Mouse (Mus musculus) cerebellum, adult 8-10 months (tissue): ENCODE data around the gene Prdm10.

Experiments used
- DNase-seq: peaks from one replicate; pipeline ENCODE4 v3.0.0; 2022

The Prdm10 gene

GRCm38 (mm10) chr9:31266013-31266659 is 14.2 kb upstream of the Prdm10 start:
- DNase-seq, result no peak

DNA sequence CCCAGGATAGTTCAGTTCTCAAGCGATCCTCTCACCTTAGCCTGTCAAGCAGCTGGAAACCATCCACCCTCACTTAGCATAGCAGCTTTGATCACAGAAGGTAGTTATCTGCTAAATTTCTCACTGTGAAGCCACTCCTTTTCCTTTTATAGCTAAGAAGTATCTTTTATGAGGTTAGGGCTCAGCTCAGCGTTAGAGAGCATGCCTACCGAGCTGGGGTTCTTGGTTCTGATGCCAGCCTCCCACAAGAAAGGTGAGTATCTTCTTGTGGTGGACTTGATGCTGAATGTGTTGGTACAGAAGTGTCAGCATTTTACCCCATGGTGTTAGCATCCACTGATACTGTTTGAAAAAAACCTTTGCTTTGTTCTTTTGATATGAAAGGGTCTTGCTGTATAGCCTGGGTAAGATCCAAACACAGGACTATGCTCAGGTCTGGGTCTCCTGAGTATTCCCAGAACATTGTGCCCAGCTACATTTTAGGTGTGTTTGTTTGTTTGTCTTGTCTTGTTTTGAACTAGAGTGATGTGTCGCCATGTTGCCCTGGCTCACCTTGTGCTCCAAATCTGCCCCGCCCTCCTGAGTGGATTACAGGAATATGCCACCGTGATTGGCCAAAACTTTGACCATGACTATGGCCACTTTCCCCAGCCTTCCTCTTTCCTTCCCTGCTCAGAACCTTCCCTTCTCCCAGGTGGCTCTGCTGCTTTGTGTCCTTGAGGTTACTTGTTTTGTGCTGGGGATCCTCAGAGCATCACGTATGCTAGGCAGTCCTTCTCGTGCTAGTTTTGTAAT is 8.9 kb upstream of the Prdm10 start:
- DNase-seq, result no peak

GRCm38 (mm10) chr9:31272160-31272559 is 8.2 kb upstream of the Prdm10 start:
- DNase-seq, result no peak

DNA sequence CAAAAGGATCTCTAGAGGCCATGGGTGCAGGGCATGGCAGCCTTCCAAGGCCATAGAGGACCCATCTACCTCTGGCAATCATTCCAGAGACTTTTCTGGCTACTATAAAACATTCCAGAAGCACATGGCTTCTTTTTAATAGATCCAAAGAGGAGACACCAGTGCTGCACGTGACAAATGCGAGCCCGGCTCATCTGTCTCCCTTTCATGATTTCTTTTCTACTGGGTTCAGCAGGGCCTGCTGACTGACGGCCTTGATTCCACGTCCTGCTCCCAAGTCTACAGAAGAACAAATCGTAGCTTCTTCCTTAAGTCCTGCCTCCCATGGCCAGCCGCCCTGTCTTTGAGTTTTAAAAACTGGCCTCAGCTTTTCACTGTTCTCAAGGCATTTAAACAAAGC is 1.7 kb upstream of the Prdm10 start:
- DNase-seq, result peak; percentile 29

- DNase-seq, result peak; percentile 22
Observed at GRCm38 (mm10) chr9:31279306-31279705, 1.0 kb upstream of the Prdm10 start.

DNA sequence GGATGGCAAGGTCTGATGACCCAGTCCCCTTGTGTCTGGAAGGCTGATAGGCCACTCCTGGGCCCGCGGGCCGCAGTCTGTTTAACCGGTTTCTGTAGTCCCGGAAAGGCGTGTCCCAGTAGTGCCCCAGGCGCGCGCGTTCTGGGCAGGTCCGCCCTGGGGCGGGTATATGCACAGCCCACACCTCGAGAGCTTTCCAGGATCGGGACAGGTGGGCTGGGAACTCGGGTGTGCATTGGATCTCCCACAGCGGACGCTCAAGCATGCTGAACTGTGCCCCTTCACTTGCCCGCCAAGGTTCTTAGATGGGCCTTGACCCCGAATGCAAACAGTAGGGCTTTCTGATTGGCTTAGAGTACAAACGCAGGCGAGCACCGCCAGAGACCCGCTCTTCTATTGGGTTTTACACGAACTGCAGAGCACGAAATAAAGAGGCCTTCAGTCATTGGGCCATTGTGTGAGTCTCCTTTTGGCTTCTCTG is 413 bp upstream of the Prdm10 start:
- no peak for DNase-seq

DNA sequence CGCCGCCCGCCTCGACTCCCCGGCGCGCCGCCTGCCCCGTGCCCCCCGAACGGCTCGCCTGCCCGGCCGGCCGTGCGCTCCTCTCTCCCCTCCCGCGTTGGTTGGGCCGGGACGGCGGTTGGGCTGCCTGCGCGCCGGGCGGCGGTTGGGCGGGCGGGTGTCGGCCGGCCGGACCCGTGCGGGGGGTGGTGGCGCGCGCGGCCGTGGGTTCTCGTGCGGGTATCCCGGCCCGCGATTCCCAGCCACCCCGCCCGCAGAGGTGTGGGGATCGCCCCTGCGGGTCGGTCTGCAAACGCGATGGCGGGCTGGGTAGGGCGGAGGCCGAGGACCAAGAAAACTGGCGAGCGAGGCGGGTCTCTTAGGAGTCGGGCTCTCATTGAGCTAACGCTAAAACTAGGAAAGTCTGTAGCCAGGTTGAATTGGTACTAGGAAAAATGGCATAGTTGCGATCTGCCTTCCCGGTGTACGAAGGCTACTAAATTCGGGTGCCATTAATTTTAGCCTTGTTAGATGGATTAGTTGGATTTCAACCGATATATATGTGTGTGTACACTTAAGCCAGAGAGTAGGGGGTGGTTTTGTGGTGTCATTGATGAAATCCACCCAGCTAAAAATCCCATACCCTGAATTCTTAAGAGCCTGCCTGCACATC is 799 bp downstream of the Prdm10 start:
- peak; percentile 88 for DNase-seq

DNA sequence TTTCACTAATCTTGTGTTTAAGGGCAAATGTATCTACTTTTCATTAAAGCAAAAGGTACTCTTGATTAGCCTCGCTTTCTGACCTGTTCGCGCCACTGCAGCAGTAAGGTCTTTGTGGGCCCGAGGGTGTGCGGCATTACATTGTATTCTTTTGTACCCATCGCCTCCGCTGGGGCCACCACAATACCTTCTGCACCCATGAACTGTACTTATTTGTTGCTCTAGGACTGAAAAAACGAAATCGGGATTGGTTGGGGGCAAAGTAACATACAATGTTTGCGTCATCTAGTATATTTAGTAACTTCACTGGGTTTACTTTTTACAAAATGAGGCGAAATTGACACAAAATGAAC is 1.3 kb downstream of the Prdm10 start:
- peak; percentile 48 for DNase-seq

GRCm38 (mm10) chr9:31282536-31282935 is 2.2 kb downstream of the Prdm10 start:
- DNase-seq, result peak; percentile 28

DNA sequence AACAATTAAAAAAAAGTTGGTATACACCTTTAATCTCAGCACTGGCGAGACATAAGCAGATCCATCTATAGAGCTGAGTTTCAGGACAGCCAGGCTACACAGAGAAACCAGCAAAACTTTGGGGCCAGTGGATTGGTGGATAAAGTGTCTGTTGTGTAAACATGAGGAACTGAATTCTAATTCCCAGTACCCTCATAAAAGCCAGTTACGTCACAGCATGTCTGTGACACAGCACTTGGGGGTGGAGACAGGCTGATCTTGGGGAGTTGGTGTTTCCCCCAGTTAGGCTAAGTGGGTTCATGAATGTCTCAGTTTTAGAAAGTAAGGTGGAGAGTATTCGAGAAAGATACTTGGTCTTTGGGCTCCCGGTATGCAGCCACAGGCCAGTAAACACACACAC is 2.7 kb downstream of the Prdm10 start:
- DNase-seq, result no peak

DNA sequence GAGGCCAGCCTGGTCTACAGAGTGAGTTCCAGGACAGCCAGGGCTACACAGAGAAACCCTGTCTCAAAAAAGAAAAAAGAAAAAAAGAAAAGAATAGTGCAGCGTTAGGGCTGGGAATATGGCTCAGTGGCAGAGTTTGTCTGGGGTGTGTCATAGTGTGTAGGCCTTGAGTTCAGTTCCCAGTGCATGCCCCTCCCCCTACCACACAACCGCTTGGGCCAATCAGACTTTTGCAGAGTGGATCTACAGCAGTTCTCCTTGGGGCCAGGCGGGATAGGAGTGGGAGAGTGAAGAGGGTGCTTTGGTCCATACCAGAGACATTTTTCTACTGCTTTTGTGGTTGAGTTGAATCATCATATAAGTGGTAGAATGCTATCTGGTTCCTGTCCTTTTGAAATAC is 3.6 kb downstream of the Prdm10 start:
- DNase-seq, result peak; percentile 4

- DNase-seq, result no peak
Observed at GRCm38 (mm10) chr9:31290201-31290862, 10.0 kb downstream of the Prdm10 start.

GRCm38 (mm10) chr9:31291978-31292377 is 11.6 kb downstream of the Prdm10 start:
- no peak for DNase-seq

GRCm38 (mm10) chr9:31293208-31293607 is 12.9 kb downstream of the Prdm10 start:
- DNase-seq, result no peak

DNA sequence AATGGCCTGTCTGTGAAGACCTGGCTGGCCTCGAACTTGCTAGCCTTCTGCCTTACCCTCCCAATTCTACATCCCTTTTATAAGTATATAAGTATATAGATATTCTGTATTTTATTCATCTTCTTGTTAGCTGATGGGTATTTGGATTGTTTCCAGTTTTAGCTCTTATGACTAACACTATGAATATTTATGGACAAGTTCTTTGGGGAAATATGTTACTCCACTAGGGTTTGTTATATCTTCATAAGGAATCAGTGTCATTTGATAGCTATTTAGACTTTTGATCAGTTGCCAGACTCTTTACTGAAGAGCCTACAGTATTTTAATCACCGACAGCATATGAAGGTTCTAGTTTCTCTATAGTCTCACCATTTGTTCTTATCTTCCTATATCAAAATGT is 15.0 kb downstream of the Prdm10 start:
- no peak for DNase-seq

DNA sequence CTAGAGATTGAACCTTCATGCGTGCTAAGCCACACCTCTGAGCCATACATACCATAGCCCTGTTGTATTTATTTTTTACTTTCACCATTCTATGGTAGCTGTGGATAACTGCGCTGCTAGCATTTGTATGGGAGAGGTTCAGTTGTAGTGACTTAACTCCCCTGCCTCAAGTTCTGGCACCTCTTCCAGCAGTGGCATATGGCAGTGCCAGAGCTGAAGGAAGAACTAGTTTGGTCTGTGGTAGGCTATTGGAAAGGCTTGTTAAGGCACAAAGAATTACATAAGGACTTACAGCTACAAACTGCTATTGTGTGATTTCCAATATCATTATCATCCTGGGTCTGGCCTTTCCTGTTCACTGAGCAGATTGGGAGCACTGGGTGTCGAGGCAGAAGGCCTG is 16.0 kb downstream of the Prdm10 start:
- DNase-seq, result no peak

GRCm38 (mm10) chr9:31298751-31299150 is 18.4 kb downstream of the Prdm10 start:
- DNase-seq, result no peak

DNA sequence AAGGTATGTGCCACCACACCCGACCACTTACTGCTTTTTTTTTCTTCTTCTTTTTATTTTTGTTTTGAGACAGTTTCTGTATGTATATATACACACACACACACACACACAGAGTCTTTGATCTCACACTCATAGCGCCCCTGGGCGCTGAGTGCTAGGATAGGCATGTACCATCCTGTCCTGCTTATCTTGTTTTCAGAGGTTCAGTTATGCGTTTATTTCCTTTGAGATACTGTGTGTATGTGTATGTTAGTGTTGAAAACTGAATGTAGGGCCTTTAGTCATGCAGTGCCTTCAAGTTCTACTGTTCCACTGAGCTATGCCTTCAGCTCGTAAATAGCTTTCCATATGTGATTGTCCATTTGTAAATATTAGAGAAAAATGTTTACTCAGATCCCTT is 20.2 kb downstream of the Prdm10 start:
- no peak for DNase-seq

DNA sequence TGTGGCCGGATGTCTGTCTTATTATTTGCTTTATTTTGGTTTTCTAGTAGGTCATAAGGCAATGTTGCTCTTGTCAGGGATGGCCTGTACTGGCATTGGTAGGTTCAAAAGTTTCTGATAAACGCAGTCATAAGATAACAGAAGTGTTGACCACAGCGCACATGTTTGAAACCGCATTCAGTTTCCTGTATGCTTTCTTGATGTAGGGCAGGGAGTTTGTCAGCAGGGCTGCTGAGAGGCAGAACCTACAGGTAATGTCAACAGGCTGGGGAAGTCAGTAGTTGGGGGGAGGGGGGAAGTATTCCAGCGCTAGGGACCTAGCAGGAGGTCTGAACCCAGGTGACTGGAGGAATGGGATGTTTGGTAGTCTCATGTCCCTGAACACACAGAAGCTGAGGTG is 20.8 kb downstream of the Prdm10 start:
- no peak for DNase-seq

DNA sequence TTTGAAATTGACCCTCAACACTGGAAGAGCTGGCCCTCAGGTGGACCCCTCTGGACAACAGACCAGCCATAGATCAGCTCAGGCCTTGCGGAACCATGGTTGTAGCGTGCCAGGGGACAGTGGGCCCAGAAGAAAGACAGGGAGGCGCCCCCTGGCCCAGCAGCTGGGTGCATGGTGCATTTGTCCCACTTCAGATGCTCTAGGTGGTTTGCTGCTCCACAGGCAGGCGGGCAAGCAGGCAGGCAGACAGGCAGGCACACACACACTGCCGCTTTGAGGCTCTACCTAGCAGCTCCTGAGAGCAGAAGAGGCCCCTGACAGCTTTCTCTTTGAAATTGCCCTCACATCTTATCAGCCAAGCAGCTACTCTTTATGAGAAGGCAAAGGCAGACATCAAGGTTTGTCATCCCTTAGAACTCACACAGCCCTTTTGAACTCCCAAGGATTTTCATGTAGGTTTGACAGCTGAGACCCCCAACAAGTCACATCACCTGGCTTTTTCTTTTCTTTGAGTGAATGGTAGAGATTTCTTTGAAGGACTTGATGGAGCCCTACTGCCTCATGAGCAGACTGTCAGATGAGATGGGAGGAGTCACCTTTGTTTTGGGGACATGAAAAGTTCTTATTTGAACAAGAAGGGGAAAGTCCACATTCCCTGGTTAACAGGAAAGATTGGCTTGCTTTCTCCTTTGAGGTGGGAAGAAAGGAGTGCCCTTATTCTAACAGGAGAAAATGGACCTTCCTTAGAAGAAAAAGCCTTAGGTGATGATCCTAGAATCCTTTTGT is 21.4 kb downstream of the Prdm10 start:
- no peak for DNase-seq

- DNase-seq, result no peak
Observed at GRCm38 (mm10) chr9:31304358-31304757, 24.0 kb downstream of the Prdm10 start.

- no peak for DNase-seq
Observed at GRCm38 (mm10) chr9:31305117-31305516, 24.8 kb downstream of the Prdm10 start.

DNA sequence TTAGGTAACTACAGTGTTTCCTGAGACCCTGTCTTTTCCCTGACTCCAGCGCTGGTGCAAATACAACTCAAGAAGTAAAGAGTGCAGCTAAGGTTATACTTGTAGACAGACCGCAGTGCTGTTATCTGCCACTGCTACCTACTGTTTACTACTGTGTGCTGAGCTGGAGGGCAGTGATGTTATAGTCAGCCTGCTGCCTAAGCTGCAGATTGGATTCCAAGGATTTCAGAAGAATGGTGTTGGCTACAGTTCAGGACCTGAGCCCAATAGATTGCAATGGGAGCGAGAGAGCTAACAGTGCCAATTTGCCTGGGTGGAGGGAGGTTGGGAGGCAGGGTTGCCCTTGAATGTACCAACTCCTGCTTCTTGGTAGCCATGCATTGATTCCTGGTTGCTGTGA is 25.5 kb downstream of the Prdm10 start:
- no peak for DNase-seq
